Mouse (Mus musculus): ENCODE results near the gene Pdpn.

The Pdpn gene

GRCm38 (mm10) chr4:143298431-143299315, 691 bp downstream of the Pdpn start:
- no peak for DNase-seq (ENCODE audit: low spot score in 2 of 2)

GRCm38 (mm10) chr4:143297016-143297556, 2.3 kb downstream of the Pdpn start:
- no peak for DNase-seq (ENCODE audit: low spot score in 2 of 2)

- DNase-seq (ENCODE audit: low spot score in 2 of 2): no peak
Measured at GRCm38 (mm10) chr4:143296153-143296552, 3.2 kb downstream of the Pdpn start.

GRCm38 (mm10) chr4:143294324-143294723, 5.0 kb downstream of the Pdpn start:
- no peak for DNase-seq (ENCODE audit: low spot score in 2 of 2)

- no peak for DNase-seq (ENCODE audit: low spot score in 2 of 2)
Measured at GRCm38 (mm10) chr4:143288880-143289279, 10.5 kb downstream of the Pdpn start.

- no peak for DNase-seq (ENCODE audit: low spot score in 2 of 2)
Measured at GRCm38 (mm10) chr4:143288473-143288872, 10.9 kb downstream of the Pdpn start.

- no peak for DNase-seq (ENCODE audit: low spot score in 2 of 2)
Measured at GRCm38 (mm10) chr4:143287065-143287464, 12.3 kb downstream of the Pdpn start.

GRCm38 (mm10) chr4:143280166-143280565, 19.2 kb downstream of the Pdpn start:
- peak in 1 of 2 experiments; percentile 30 for DNase-seq (ENCODE audit: low spot score in 2 of 2)

GRCm38 (mm10) chr4:143279661-143280060, 19.7 kb downstream of the Pdpn start:
- no peak for DNase-seq (ENCODE audit: low spot score in 2 of 2)

GRCm38 (mm10) chr4:143279016-143279415, 20.3 kb downstream of the Pdpn start:
- DNase-seq (ENCODE audit: low spot score in 2 of 2): no peak

GRCm38 (mm10) chr4:143278429-143278871, 20.9 kb downstream of the Pdpn start:
- peak; percentile 50 to 55 for DNase-seq (ENCODE audit: low spot score in 2 of 2)

- no peak for DNase-seq (ENCODE audit: low spot score in 2 of 2)
Measured at GRCm38 (mm10) chr4:143277319-143277718, 22.0 kb downstream of the Pdpn start.

GRCm38 (mm10) chr4:143271571-143271970, 27.8 kb downstream of the Pdpn start:
- DNase-seq (ENCODE audit: low spot score in 2 of 2): no peak

GRCm38 (mm10) chr4:143270903-143271302, 28.5 kb downstream of the Pdpn start:
- DNase-seq (ENCODE audit: low spot score in 2 of 2): no peak

GRCm38 (mm10) chr4:143262696-143263095, 36.7 kb downstream of the Pdpn start:
- DNase-seq (ENCODE audit: low spot score in 2 of 2): no peak

GRCm38 (mm10) chr4:143259718-143260349, 39.5 kb downstream of the Pdpn start:
- DNase-seq (ENCODE audit: low spot score in 2 of 2): peak in 1 of 2 experiments; percentile 5

GRCm38 (mm10) chr4:143258517-143258916, 40.8 kb downstream of the Pdpn start:
- DNase-seq (ENCODE audit: low spot score in 2 of 2): peak in 1 of 2 experiments; percentile 11

- no peak for DNase-seq (ENCODE audit: low spot score in 2 of 2)
Measured at GRCm38 (mm10) chr4:143257971-143258370, 41.4 kb downstream of the Pdpn start.

- no peak for DNase-seq (ENCODE audit: low spot score in 2 of 2)
Measured at GRCm38 (mm10) chr4:143255541-143255940, 43.8 kb downstream of the Pdpn start.

- no peak for DNase-seq (ENCODE audit: low spot score in 2 of 2)
Measured at GRCm38 (mm10) chr4:143253356-143253755, 46.0 kb downstream of the Pdpn start.

- no peak for DNase-seq (ENCODE audit: low spot score in 2 of 2)
Measured at GRCm38 (mm10) chr4:143248050-143248449, 51.3 kb downstream of the Pdpn start.

- no peak for DNase-seq (ENCODE audit: low spot score in 2 of 2)
Measured at GRCm38 (mm10) chr4:143241294-143241693, 58.1 kb downstream of the Pdpn start.
